Mouse (Mus musculus): Measurements from ENCODE around the gene Flt3l.

DNA sequence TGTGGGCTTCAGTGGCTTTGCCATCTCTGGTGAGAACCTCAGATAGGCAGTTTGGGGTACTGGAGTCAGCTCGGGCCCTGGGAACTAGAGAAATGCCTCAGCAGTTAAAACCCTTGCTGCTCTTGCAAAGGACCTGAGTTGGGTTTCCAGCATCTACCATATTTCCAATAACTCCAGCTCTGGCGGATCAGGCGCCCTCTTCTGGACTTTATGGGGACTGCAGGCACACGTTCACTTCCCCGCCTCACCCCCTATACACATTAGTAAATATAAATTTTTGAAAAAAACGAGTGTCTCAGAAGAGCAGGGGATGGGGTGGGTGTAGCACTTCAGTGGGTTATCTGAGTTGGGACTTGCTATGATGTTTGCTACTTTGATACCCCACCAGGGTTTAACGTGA, 36.7 kb upstream of the Flt3l start:
- TF ChIP-seq CTCF (IDR thresholded peaks at IDR 0.05; ENCODE audit: low read depth, low read length) (peak; percentile 47; the same call in 1 of the 2 replicates), POLR2A (IDR thresholded peaks at IDR 0.05; ENCODE audit: extremely low read depth, insufficient read depth, low read length) (no peak)

Measured in liver, adult 2 months (tissue).